In the genomic region with DNA sequence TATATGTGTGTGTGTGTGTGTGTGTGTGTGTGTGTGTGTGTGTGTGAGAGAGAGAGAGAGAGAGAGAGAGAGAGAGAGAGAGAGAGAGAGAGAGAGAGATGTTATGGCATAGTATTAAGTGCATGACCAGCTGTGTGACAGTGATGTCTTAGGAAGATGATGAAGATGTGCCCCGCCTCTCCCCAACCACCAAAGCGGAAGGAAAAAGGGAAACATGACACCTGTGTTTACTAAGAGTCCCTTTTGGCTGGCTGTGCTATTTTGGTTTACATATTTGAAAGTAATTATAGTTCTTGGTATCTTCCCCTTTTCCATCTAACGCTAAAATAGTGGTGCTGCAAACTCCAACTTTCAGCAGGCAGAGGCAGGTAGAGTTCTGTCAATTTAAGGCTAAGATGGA, we compare ENCODE assay signal across 22 mouse cellular contexts. TPM values are rescaled to one million over a fixed set of nuclear protein-coding genes. Genes with fewer than 3 reads are reported as not detected.
"Had no signal": no experiment of that assay in that cellular context is flagged by ENCODE, and none has a peak within 500 bp of the region (broad histone marks: within the 10 kb centered on the region; RNA-seq: fewer than 3 reads in every experiment).

No protein-coding gene starts in this region.

- H3K27me3 ChIP-seq: lung, embryonic 15.5 days; midbrain, embryonic 13.5 days; midbrain, embryonic 15.5 days; neural tube, embryonic 12.5 days; stomach, embryonic 15.5 days had no signal

- H3K4me2 ChIP-seq: lung, embryonic 15.5 days; midbrain, embryonic 13.5 days; midbrain, embryonic 15.5 days; neural tube, embryonic 12.5 days; stomach, embryonic 15.5 days had no signal

- H3K4me3 ChIP-seq: lung, embryonic 15.5 days; midbrain, embryonic 10.5 days; midbrain, embryonic 13.5 days; midbrain, embryonic 15.5 days; neural tube, embryonic 12.5 days; stomach, embryonic 15.5 days had no signal

- DNase-seq: liver, postnatal 0 days; lung, adult 2 months; lung, postnatal 14 days; lung, postnatal 36 days; right cerebral cortex, adult 18-20 months; right cerebral cortex, postnatal 25 days; right cerebral cortex, postnatal 4 days; spleen, adult 18-20 months; thymus, adult 2 months; thymus, postnatal 25 days; thymus, postnatal 4 days had no signal

- H3K9ac ChIP-seq: liver, postnatal 0 days; lung, embryonic 15.5 days; midbrain, embryonic 13.5 days; midbrain, embryonic 15.5 days; neural tube, embryonic 12.5 days; stomach, embryonic 15.5 days had no signal

- H3K4me1 ChIP-seq: lung, embryonic 15.5 days; midbrain, embryonic 10.5 days; midbrain, embryonic 13.5 days; midbrain, embryonic 15.5 days; neural tube, embryonic 12.5 days; stomach, embryonic 15.5 days had no signal

- H3K27ac ChIP-seq: lung, embryonic 15.5 days; macrophage; midbrain, embryonic 10.5 days; midbrain, embryonic 13.5 days; midbrain, embryonic 15.5 days; neural tube, embryonic 12.5 days; stomach, embryonic 15.5 days; stomach, postnatal 0 days had no signal

- ATAC-seq: liver, postnatal 0 days; midbrain, embryonic 13.5 days; midbrain, embryonic 15.5 days had no signal

- H3K9me3 ChIP-seq: lung, embryonic 15.5 days; midbrain, embryonic 10.5 days; midbrain, embryonic 13.5 days; midbrain, embryonic 15.5 days; neural tube, embryonic 12.5 days; stomach, embryonic 15.5 days had no signal

RNA-seq across cellular contexts. Expression of gene Bmp8a, which starts 50.0 kb away (rescaled TPM):
- total RNA-seq: megakaryocyte-erythroid progenitor cell, adult 5-6 weeks; monocyte, adult 5-6 weeks; neutrophil, adult 5-6 weeks had no signal
- polyA plus RNA-seq: macrophage; midbrain, embryonic 15.5 days had no signal
